Mouse (Mus musculus): ENCODE data around the gene Olfr309.
"Not testable (repeated sequence)": the region's sequence is repeated elsewhere in the genome, so short reads cannot be mapped to it uniquely, and the experiment has no call there.

The Olfr309 gene

GRCm38 (mm10) chr7:86313608-86314007 lies at the start of gene Olfr309:
Gene Olfr309 (minus strand): TSS chr7:86313708.
- no peak for DNase-seq (ENCODE audit: low spot score in 2 of 2)

- not testable (repeated sequence) for DNase-seq (ENCODE audit: low spot score in 2 of 2)
These were observed 32.8 kb upstream of the Olfr309 start for GRCm38 (mm10) chr7:86346296-86346695.

- DNase-seq (ENCODE audit: low spot score in 2 of 2), result no peak
These were observed 30.7 kb upstream of the Olfr309 start for GRCm38 (mm10) chr7:86344253-86344652.

GRCm38 (mm10) chr7:86342881-86343565 lies 29.5 kb upstream of the Olfr309 start:
- no peak for DNase-seq (ENCODE audit: low spot score in 2 of 2)

GRCm38 (mm10) chr7:86337486-86337885 lies 24.0 kb upstream of the Olfr309 start, which contains the start of gene Olfr307:
Gene Olfr307 (minus strand): TSS chr7:86337586.
- DNase-seq (ENCODE audit: low spot score in 2 of 2), result no peak

GRCm38 (mm10) chr7:86325530-86325929 lies 12.0 kb upstream of the Olfr309 start, which contains the start of gene Olfr308:
Gene Olfr308 (minus strand): TSS chr7:86325630.
- no peak for DNase-seq (ENCODE audit: low spot score in 2 of 2)

GRCm38 (mm10) chr7:86321323-86321722 lies 7.8 kb upstream of the Olfr309 start:
- no peak for DNase-seq (ENCODE audit: low spot score in 2 of 2)

- DNase-seq (ENCODE audit: low spot score in 2 of 2), result no peak
These were observed 36.4 kb downstream of the Olfr309 start, which contains the start of gene Olfr310 for GRCm38 (mm10) chr7:86277072-86277471. Gene Olfr310 (minus strand): TSS chr7:86277172.

Measured in natural killer cell, adult 2 months (primary cell).